Mouse (Mus musculus) liver, adult 2 months (tissue): ENCODE measurements around the gene Igsf6. TPM values are rescaled to one million over a fixed set of nuclear protein-coding genes. Genes with fewer than 3 reads are reported as not detected.

ENCODE experiments used
- DNase-seq: peaks from one replicate; pipeline ENCODE4 v3.0.0-alpha.2; 2011; ENCODE audit warnings: low read depth, low spot score; ENCODE audit errors: extremely low read depth
- H3K27ac ChIP-seq: fragments of 200-500 bp; replicated peaks from 2 replicates; pipeline ENCODE4 v1.5.1; 2012; ENCODE audit warnings: low read depth, mild to moderate bottlenecking, control low read depth, inconsistent platforms, low read length; ENCODE audit not compliant: insufficient read depth
- H3K27me3 ChIP-seq: fragments of 200-500 bp; 2 replicates; pipeline ENCODE4 v1.6.1; 2012; ENCODE audit warnings: mild to moderate bottlenecking, moderate library complexity, low read length, inconsistent platforms; ENCODE audit not compliant: control insufficient read depth, insufficient read depth
- H3K36me3 ChIP-seq: fragments of 200-500 bp; 2 replicates; pipeline ENCODE4 v1.6.1; 2012; ENCODE audit warnings: low read length, inconsistent platforms; ENCODE audit not compliant: control insufficient read depth, insufficient read depth
- H3K4me1 ChIP-seq: fragments of 200-500 bp; 2 replicates; pipeline ENCODE4 v1.6.1; 2011; ENCODE audit warnings: low read length; ENCODE audit not compliant: control insufficient read depth, insufficient read depth
- H3K4me3 ChIP-seq: fragments of 200-500 bp; 2 replicates; pipeline ENCODE4 v1.5.1; 2011; ENCODE audit warnings: low read depth, mild to moderate bottlenecking, control low read depth, low read length, moderate library complexity; ENCODE audit not compliant: insufficient read depth
- H3K79me2 ChIP-seq: fragments of 200-500 bp; 2 replicates; pipeline ENCODE4 v1.6.1; 2012; ENCODE audit warnings: inconsistent platforms, mild to moderate bottlenecking, low read length, moderate library complexity; ENCODE audit not compliant: control insufficient read depth, insufficient read depth
- H3K9ac ChIP-seq: fragments of 200-500 bp; 2 replicates; pipeline ENCODE4 v1.6.1; 2012; ENCODE audit warnings: low read depth, mild to moderate bottlenecking, control low read depth, inconsistent platforms, low read length
- CTCF ChIP-seq: fragments of 200-500 bp; IDR thresholded peaks from 2 replicates; pipeline ENCODE4 v1.5.1; 2011; ENCODE audit warnings: low read depth, low read length, control low read depth
- POLR2A ChIP-seq: fragments of 200-500 bp; IDR thresholded peaks from 2 replicates; pipeline ENCODE4 v1.6.1; 2011; ENCODE audit warnings: low read length, control low read depth; ENCODE audit not compliant: insufficient read depth; ENCODE audit errors: extremely low read depth
- WGBS: fragments of 180-500 bp; shearing (Covaris S2); methylation state at CpG from one replicate; pipeline ENCODE4 v1.1.7; 2018; 5-methylcytosine and 5-hydroxymethylcytosine counted together
- polyA plus RNA-seq: library from polyadenylated mRNA; depleted of rRNA; stranded (reverse); fragments of >200 nt; gene quantifications from 2 replicates; pipeline ENCODE4 v1.2.3, GENCODE M21; 2012
- total RNA-seq: library from RNA; depleted of rRNA; stranded (reverse); fragments of >200 nt; gene quantifications from 2 replicates; pipeline ENCODE4 v1.2.3, GENCODE M21; 2014

The Igsf6 gene
- total and polyA plus RNA-seq, 2 experiments = 0.82 to 3.2 TPM

- no peak for TF ChIP-seq CTCF
- TF ChIP-seq POLR2A = no peak
- H3K27ac ChIP-seq = no peak overlapping the region
- no peak overlapping the region for H3K4me3 ChIP-seq
- H3K27me3 ChIP-seq = no peaks in the 10 kb centered on the region; the same call in 1 of the 2 replicates
- H3K4me1 ChIP-seq = no peaks in the 10 kb centered on the region
- no peaks in the 10 kb centered on the region for H3K79me2 ChIP-seq
- 79% methylated on average over 4 of the region's 4 CpGs for WGBS
- H3K9ac ChIP-seq = no peak overlapping the region
- H3K36me3 ChIP-seq = no peaks in the 10 kb centered on the region
- no peak for DNase-seq
Observed at GRCm38 (mm10) chr7:121093026-121093425, 18.7 kb upstream of the Igsf6 start.

GRCm38 (mm10) chr7:121090748-121091147 lies 16.4 kb upstream of the Igsf6 start:
- no peak for DNase-seq
- Histone ChIP-seq H3K27me3 (no peaks in the 10 kb centered on the region; the same call in 1 of the 2 replicates), H3K36me3 (no peaks in the 10 kb centered on the region), H3K4me3 (no peak overlapping the region), H3K79me2 (no peaks in the 10 kb centered on the region), H3K9ac (no peak overlapping the region), H3K27ac (no peak overlapping the region), H3K4me1 (no peaks in the 10 kb centered on the region)
- 77% methylated on average over 7 of the region's 7 CpGs for WGBS
- no peak for TF ChIP-seq POLR2A

GRCm38 (mm10) chr7:121088745-121089144 lies 14.4 kb upstream of the Igsf6 start:
- H3K4me1 ChIP-seq = no peaks in the 10 kb centered on the region
- TF ChIP-seq POLR2A (no peak), CTCF (peak; percentile 33; the same call in 1 of the 2 replicates)
- whole genome bisulfite sequencing = 73% methylated on average over 5 of the region's 5 CpGs
- H3K27me3 ChIP-seq = no peaks in the 10 kb centered on the region; the same call in 1 of the 2 replicates
- H3K79me2 ChIP-seq = no peaks in the 10 kb centered on the region
- DNase-seq = no peak
- no peaks in the 10 kb centered on the region for H3K36me3 ChIP-seq
- no peak overlapping the region for H3K4me3 ChIP-seq
- no peak overlapping the region for H3K27ac ChIP-seq
- H3K9ac ChIP-seq = no peak overlapping the region

GRCm38 (mm10) chr7:121085500-121085899 lies 11.1 kb upstream of the Igsf6 start:
- TF ChIP-seq CTCF (no peak), POLR2A (no peak)
- no peaks in the 10 kb centered on the region for H3K27me3 ChIP-seq
- no peak overlapping the region for H3K9ac ChIP-seq
- no peaks in the 10 kb centered on the region for H3K79me2 ChIP-seq
- no peak overlapping the region for H3K27ac ChIP-seq
- no peak for DNase-seq
- no peak overlapping the region for H3K4me3 ChIP-seq
- 31% methylated on average over 4 of the region's 4 CpGs for WGBS
- no peaks in the 10 kb centered on the region for H3K4me1 ChIP-seq
- H3K36me3 ChIP-seq = no peaks in the 10 kb centered on the region

- no peak overlapping the region for H3K9ac ChIP-seq
- no peaks in the 10 kb centered on the region for H3K27me3 ChIP-seq
- H3K79me2 ChIP-seq = no peaks in the 10 kb centered on the region
- H3K4me3 ChIP-seq = no peak overlapping the region
- no peak for DNase-seq
- no peaks in the 10 kb centered on the region for H3K36me3 ChIP-seq
- H3K4me1 ChIP-seq = no peaks in the 10 kb centered on the region
- no peak overlapping the region for H3K27ac ChIP-seq
- WGBS = 87% methylated on average over 8 of the region's 8 CpGs
- no peak for TF ChIP-seq POLR2A
- no peak for TF ChIP-seq CTCF
Observed at GRCm38 (mm10) chr7:121084840-121085453, 10.6 kb upstream of the Igsf6 start.

- 82% methylated on average over 9 of the region's 9 CpGs for WGBS
- H3K36me3 ChIP-seq = no peaks in the 10 kb centered on the region
- no peak overlapping the region for H3K9ac ChIP-seq
- no peak overlapping the region for H3K4me3 ChIP-seq
- TF ChIP-seq CTCF = no peak
- TF ChIP-seq POLR2A = no peak
- no peak overlapping the region for H3K27ac ChIP-seq
- no peaks in the 10 kb centered on the region for H3K27me3 ChIP-seq
- no peak for DNase-seq
- H3K4me1 ChIP-seq = no peaks in the 10 kb centered on the region
- H3K79me2 ChIP-seq = no peaks in the 10 kb centered on the region
Observed at GRCm38 (mm10) chr7:121082949-121083513, 8.7 kb upstream of the Igsf6 start.
